Mouse (Mus musculus): ENCODE data around the gene Ckap4.
"Not testable (repeated sequence)": the region's sequence is repeated elsewhere in the genome, so short reads cannot be mapped to it uniquely, and the experiment has no call there.

Gene Ckap4

DNA sequence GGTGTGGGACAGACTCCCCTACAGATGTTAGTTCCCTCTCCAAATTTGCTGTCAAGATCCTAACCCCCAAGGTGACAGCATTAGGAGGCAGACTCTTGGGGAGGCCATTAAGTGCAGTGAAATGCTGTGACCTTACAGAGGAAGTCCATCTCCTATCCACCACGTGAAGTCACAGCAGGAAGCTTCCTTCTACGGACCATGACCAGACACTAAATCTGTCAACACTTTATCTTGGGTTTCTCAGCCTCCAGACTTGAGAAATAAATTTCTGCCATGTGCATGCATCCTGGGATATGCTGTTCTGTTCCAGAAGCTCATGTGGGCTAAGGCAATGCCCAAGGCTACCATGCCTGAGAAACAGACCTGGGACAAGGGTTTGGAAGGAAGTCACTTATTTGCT is 35.0 kb downstream of the Ckap4 start:
- no peak for DNase-seq (ENCODE audit: low spot score)

GRCm38 (mm10) chr10:84496805-84497204 is 37.1 kb downstream of the Ckap4 start:
- DNase-seq (ENCODE audit: low spot score) = no peak

DNA sequence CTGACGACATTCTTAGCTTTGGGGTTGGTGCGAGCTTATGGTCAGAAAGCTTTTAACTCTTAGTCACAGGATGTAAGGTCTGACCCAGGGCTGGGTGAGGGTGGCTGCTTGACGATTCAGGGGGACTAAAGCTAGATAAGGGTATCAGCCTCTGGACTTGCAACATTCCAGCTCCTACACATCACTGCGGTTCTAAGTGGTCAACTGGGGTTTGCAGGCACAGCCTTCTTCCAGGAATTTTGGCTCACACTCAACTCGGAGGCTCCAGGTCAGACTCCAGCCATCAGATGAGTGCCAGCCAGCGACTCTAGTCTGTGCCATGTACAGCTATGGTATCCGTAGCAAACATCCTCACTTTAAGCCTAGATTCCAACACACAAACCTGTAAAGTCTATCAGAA is 39.4 kb downstream of the Ckap4 start:
- no peak for DNase-seq (ENCODE audit: low spot score)

- DNase-seq (ENCODE audit: low spot score) = no peak
Observed at GRCm38 (mm10) chr10:84490115-84490514, 43.7 kb downstream of the Ckap4 start.

- DNase-seq (ENCODE audit: low spot score) = peak; percentile 70
Observed at GRCm38 (mm10) chr10:84488315-84488714, 45.5 kb downstream of the Ckap4 start.

GRCm38 (mm10) chr10:84484661-84485060 is 49.2 kb downstream of the Ckap4 start:
- peak; percentile 18 for DNase-seq (ENCODE audit: low spot score)

GRCm38 (mm10) chr10:84483553-84483952 is 50.3 kb downstream of the Ckap4 start:
- DNase-seq (ENCODE audit: low spot score) = peak; percentile 8

DNA sequence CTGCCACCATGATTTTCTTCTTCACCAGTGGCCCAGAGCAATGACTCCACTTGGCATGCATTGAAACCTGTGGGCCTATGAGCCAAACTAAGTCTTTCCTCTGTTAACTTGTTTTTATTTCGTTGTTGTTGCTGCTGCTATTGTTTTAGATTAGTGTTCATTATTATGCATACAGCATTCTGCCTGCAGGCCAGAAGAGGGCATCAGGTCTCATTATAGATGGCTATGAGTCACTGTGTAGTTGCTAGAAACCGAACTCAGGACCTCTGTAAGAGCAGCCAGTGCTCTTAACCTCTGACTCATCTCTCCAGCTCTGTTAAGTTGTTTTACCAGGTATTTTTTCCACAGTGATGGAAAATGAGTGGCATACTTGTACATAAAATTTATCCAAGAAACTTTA is 50.8 kb downstream of the Ckap4 start:
- DNase-seq (ENCODE audit: low spot score) = no peak

DNA sequence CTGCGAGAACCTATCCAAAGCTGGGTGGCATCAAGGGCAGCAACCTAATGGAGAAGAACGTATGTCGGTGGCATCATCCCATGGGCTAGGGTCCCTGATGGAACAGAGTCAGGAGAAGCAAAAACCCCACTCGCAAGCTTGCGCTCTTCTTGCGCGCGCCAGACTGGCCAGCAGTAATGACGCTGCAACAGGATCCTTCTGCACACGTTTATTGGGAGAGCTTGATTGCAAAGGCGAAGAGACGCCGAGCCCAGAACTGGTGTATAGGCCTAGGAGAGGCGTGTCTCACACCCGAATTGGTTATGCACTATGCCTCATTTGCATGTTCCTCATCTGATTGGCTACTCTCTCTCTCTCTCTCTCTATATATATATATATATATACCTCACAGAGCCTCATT is 51.4 kb downstream of the Ckap4 start:
- not testable (repeated sequence) for DNase-seq (ENCODE audit: low spot score)

GRCm38 (mm10) chr10:84481327-84481671 is 52.6 kb downstream of the Ckap4 start:
- DNase-seq (ENCODE audit: low spot score) = peak; percentile 33

DNA sequence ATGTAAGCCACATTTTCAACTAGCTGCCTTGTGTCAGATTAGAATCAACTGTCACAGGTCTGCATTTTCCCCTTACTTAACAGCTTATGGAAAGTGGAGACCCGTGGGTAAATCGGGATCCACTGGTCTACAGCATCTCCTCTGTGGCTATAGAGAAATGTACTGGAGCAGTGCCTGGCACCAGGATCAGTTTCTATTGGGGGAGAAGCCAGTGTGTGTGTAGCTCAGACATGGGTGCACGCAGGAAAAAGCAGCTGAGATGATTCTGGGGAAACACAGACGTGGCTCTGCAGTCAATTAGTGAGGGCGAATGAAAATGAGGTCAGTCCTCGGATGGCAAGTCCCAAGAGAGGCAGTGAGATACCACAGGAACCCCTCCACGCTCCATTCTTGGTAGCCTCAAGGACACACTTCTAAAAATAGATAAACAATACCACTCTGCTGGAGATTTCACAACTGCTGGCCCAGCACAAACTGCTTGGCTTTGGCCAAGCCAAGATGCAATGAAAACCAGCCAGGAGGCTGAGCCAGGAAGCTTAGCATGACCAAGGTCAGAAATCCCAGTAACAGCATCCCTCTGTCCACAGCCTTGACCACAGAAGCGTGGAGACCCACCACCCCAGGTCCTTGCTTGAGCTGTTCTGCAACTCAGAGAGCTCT is 53.1 kb downstream of the Ckap4 start:
- DNase-seq (ENCODE audit: low spot score) = peak; percentile 36

GRCm38 (mm10) chr10:84480146-84480545 is 53.7 kb downstream of the Ckap4 start:
- no peak for DNase-seq (ENCODE audit: low spot score)

DNA sequence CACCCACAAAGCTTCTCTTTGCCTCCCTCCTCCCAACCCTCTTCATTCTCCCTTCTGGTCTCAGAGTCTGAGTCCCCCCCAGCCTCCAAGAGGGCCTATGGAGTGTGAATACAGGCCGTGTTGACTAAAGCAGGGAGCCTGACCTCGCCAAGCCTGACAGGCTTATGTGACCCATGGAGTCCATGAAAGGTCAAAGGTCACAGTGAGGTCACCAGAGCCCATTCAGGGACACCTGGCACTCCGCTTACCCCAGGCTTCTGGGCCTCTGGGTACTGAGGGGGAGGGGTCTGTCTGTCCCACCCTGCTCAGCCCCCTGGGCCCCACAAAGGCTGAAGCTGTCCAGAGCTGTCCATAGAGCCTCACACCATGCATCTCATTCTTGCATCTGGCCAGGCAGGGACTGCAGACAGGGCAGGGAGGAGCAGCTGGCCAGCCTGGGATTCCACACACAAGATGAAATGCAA is 56.2 kb downstream of the Ckap4 start:
- DNase-seq (ENCODE audit: low spot score) = no peak

DNA sequence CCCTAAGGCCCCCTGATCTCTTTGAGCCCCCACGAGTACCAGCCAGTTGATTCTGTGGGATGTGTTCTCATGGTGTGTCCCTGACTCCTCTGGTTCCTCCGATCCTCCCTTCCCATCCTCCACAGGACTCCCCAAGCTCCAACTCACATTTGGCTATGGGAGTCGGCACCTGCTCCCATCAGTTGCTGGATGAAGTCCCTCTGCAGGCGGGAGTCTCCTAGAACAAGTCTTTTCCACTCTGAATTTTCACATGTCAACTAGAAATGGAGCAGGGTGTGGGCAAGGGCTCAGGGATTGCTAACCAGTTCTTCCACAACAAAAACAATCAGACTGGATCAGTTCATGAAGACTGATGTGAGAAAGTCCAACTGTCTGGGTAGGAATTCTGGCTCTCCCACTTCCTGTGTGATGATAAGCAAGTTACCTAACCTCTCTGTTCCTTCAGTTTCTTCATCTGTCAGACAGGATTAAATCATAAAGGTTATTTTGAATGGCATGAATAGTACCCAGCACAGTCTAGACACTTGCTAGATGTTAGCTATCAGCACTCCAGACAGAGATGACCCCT is 56.7 kb downstream of the Ckap4 start:
- no peak for DNase-seq (ENCODE audit: low spot score)
